Mouse (Mus musculus) c-Kit-positive CD71-positive TER-119-negative erythroid progenitor cells, embryonic 14.5 days (primary cell): Measurements from ENCODE around the gene Banf1.
A peak's percentile ranks its signal among the peaks of the same experiment; 100 is the strongest.
"Not testable (repeated sequence)": the region's sequence is repeated elsewhere in the genome, so short reads cannot be mapped to it uniquely, and the experiment has no call there.

Source experiments
- DNase-seq: peaks from one replicate; pipeline ENCODE4 v3.0.0-alpha.2; 2013; ENCODE audit warnings: low read depth

Banf1 gene

DNA sequence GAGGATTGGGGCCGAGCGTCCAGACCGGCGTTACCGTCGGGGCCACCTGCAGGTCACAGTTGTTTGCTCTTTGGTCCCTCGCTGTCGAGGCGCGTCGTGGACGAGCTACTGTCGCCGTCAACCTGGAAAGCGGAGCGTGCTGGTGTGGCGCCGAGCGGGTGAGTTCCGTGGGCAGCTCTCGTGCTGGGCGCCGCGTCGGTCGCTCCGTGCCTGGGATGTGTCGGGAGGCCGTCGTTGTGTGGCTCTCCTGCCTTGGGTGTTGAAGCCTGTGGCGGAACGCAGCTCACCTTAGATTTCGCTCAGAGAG is at the start of gene Banf1:
Gene Banf1 (minus strand): TSS at position 116 of the 307 bp plus-strand sequence.
- DNase-seq: no peak

DNA sequence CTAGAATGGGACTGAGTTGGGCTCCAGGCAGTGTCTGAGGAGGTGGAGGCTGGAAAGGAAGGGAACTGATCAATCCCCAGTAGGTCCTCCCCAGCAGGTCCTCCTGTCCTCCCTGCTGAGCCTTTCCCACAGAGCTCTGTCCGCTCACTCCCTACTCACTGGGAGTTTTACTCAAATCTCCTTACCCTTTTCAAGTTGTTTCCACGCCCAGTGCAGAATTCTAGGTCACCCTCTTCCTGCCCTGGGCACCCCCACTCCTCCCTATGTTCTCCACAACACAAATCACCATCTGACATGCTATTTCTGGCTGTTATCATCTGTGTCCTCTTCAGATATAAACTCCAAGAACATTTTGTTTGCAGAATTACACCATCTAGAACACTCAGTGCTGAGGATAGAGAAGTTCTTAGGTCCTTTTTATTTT is 47.6 kb upstream of the Banf1 start:
- no peak for DNase-seq

DNA sequence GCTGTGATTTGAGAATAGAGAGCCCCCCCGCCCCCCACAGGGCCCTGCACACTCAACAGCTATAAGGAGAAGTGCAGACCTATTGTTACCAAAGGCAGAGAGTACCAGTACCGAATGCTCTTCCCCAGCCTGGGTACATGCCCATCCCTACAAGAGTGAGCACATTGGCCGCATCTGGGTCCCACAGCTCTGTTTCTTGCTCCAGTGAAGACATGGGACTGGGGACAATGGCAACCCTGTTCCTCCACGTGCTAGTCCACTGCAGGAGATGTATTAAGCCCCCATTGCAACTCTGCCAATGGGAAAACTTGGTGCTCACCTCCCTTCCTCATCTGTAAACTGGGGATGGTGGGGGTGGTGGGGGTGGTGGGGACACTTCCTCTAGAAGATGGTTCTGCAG is 46.9 kb upstream of the Banf1 start:
- no peak for DNase-seq

DNA sequence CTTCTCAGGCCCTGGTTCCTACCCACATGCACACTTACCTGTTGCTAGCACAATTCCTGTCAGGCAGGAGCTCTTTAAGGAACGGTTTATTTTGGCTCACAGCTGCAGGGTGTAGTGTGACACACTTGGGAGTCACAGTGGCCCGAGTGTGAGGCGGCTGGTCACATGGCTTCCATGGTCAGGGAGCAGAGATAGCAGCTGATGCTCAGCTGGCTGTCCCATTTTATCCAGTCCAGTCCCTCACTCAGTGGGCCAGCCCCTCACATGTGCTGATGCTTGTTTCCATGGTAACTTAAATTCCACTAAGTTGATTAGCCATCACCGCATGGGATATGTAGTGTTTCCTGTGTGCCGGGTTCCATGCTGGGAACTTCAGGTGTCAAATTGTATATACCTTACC is 45.0 kb upstream of the Banf1 start:
- DNase-seq: no peak

DNA sequence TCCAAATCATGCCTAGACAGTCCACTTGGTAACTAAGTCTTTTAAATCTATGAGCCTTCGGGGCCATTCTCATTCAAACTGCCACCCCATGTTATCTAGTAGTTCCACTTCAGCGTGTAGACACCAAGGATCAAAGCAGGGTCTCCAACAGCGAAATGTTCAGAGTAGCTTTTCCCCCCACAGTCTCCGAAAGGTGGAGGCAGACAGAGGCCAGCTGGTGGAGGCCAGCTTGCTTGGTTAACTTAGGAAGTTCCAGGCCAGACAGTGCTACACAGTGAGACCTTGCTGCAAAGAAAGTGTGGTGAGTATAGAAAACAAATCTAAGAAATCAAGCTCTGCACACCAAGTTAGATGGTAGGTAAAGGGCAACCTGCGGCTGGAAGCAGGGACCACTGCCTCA is 43.7 kb upstream of the Banf1 start:
- DNase-seq: no peak

DNA sequence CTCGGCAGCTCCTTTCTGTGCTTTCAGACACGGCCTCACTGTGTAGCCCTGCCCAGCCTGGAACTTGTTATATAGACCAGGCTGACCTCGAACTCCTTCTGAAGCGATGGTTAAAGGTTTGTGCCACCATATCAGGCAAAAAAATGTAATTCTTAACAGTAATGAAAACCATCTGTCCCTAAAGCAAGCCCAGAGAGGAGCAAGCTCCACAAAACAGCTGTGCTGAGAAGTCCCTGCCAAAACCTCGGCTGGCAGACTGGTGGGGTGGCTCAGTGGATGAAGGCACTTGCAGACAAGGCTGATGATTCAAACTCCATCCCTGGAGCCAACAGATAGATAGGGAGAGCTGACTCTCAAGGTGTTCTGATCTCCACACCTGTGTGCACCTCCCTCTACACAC is 42.1 kb upstream of the Banf1 start:
- no peak for DNase-seq

DNA sequence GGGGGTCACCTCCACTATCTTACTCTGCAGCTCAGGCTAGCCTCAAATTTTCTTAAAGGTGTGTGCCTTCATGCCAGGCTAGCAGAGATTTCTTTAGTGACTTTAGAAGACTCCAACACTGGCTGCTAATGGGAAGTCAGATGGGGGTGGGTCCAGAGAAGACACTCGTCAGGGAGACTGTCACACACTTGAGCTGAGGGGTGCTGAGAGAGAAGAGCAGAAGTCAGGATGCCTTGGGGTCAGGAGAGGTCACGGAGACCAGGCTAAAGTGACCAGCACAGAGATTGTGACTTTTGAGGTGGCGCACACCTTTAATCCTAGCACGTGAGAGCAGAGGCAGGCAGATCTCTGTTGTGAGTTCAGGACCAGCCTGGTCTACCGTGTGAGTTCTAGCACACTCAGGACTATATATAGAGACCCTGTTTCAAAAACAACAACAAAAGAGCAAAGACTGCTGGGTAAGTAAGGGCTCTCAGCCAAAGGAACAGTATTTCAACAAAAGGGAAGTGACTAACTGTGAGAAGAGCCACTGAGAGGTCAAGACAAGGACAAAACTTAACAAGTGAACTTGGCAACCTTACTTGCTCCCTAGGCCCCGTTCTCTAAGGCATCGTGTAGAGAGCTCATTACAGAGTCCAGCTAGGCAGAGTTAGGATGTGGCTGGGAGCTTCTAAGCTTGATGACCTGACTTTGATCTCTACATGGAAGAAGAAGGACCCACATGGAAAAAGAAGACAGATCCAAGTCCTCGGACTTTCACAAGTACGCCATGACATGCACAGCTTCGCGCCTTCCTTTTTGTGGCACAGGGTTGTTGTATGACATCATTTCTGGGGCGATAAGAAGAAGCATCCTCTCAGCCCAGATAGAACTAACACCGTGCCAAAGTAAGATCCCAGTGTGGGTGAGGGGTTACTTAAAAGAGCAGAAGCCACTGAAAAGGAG is 41.4 kb upstream of the Banf1 start:
- no peak for DNase-seq

DNA sequence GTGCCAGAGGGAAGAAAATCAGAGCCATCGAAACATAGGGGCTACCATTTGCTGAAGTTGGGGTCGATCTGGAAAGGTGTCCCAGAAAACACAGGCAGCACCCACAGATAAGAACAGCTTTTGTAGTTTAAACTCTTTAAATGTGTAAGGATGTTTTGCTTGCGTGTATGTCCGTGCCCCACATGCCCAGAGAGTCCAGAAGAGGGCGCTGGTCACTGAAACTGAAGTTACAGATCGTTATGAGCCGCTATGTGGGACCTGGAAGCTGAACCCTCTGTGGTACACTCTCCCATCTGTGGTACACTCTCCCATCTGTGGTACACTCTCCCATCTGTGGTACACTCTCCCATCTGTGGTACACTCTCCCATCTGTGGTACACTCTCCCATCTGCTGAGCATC is 40.2 kb upstream of the Banf1 start:
- DNase-seq: peak; percentile 48

DNA sequence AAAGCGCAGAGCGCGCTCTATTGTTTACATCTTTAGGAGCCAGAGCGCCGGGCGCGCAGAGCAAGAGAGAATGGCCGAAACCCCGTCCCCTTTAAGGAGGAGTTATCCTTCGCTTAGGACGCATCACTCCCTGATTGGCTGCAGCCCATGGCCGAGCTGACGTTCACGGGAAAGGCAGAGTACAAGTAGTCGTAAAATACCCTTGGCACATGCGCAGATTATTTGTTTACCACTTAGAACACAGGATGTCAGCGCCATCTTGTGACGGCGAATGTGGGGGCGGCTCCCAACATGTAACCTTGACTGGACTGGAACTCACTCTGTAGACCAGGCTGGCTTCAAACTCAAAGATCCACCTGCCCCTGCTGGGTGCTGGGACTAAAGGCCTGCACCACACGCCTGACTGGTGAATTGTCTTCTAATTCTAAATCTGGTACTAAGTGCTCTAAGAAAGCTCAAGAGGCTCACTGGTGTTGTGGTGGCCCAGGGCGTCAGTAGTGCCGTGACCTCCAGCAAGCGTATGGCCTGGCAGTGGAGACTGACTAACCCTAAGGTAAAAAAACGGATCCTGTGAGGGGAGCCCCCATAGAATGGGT is 39.7 kb upstream of the Banf1 start:
- DNase-seq: not testable (repeated sequence)

DNA sequence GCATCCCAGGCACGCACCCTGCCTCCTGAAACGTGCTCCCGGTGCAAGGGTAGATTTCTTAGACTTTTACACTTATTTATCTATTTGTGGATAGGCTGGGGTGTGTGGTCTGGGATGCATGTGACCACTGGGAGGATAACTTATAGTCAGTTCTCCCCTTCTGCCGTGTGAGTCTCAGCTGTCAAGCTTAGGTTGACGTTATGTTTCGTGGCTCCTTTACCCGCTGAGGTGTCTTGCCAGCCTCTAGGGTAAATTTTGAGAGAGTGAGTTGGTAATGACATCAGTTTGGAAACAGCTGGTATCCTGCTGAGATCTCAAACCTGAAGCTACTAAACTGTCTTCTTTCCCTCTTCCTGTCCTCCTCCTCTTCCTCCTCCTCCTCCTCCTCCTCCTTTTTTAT is 39.0 kb upstream of the Banf1 start:
- no peak for DNase-seq

DNA sequence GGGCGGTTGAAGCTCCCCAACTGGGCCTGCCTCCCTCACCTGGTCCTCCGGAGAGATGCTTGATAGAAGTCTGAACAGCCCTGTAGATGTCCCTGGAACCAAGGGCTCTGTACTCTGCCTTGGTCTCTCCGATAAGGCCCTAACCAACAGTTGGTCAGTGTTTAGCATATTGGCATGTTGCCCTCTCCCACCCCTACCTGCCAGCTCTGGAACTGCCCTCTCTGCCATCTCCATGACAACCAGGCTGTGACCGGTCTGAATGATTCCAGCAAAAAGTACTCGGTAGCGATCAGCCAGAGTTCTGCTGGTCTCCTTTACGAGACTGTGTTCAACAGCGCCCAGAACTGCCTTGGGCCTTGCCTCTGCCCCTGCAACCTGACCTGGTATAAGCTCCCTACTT is 35.3 kb upstream of the Banf1 start, which contains the start of gene Tsga10ip:
Gene Tsga10ip (minus strand): TSS at position 234 of the 400 bp plus-strand sequence.
- no peak for DNase-seq

DNA sequence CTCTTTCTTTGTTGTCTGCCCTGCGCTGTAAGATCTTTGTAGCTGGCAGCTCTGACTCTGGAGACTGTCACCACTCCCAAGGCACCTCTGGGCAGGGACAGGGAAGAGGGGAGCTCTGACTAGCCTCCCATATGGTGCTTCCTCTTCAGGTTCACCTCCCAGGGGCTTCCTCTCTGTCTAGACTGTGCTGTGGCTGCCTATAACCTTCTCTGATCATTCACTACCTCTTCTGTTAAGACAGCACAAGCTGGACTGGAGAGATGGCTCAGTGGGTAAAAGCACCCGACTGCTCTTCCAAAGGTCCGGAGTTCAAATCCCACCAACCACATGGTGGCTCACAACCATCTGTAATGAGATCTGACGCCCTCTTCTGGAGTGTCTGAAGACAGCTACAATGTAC is 34.1 kb upstream of the Banf1 start:
- DNase-seq: not testable (repeated sequence)

DNA sequence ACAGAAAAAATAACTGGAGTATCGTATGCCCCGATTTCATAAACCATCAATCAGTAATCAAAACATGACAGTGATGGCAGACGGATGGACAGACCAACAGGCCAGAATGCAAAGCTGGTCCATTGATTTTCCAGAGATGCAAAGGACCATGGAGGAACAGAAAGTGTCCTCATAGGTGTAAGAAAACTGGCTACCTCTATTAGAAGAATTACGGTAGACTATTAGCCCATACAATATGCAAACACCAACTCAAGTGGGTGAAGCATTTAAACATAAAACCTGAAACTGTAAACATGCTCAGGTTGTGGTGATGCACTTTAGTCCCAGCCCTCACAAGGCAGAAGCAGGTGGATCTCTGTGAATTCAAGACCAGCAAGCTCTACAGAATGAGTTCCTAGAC is 28.4 kb upstream of the Banf1 start:
- no peak for DNase-seq

DNA sequence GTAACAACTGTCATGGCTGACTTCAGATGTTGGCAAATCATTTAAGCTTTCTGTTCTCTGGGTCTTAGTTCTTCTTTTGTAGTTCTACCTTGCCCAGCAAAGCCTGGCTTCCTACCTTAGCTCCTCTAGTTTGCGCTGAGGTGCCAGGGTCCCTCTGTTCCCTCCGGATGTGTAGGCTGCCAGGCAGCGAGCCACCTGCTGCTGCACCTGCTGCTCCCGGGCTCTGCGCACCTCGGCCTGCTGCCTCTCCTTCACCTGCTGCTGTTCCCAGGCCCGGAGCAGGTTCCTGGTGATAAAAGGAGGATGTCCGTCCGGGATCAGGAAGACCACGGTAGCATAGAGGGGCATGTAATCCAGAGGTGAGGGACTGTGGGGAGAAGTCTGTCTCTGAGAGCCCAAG is 27.2 kb upstream of the Banf1 start:
- DNase-seq: no peak

DNA sequence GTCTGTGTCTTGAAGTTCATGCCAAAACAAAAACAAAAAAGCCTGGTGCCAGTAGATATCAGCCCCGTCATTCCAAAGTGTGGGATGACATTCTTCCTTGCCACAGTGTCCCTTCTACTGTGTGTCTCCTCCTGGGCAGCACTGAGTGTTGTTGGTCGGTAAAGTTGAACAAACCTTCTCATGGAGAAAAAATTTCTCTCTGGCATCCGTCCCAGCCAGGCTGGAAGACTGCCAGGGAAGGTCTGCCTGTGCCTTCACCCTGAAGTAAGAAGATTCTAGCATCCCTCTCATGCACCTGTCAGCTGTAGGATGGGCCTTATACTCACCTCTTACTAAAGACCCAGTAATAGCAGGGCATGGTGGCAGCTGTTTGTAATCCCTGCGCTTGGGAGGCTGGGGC is 25.9 kb upstream of the Banf1 start:
- no peak for DNase-seq

DNA sequence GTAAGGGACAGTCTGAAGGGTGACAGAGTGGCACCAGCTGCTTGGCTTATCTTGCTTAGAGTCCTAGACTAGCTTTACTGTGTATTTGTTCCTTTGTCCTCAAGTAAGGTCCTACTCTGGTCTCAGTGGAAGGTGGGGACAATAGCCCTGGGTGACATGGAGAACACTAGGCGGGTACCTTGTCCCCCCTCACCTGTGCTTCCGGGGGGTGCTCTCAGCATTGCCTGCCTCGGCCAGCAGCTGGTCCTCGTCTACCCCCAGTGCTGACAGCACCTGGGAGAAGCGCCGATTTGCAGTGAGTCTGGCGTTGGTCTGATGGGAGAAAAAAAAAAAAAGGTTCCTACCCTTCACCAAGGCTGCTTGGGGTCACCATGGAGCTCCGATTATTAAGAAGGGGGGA is 23.4 kb upstream of the Banf1 start:
- DNase-seq: no peak

DNA sequence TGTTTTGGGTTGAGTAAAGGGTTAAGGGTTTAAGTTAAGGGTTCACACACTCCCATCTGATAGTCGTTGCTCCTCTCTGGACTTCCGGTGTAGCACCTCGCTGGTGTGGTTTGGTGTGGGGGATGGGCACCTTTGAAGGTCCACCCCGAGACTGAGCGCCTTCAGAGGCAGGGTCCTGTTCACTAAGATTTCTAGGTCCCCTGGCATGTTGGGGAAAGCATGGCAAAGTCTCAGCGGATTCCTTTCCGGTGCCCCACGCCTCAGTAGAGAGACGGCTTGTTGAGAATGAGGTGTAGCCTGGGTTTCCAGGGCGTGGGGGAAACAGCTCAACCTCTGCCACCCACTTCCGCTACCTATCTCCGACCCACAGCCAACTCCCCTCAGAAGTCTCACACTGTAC is 22.7 kb upstream of the Banf1 start:
- peak; percentile 55 for DNase-seq

DNA sequence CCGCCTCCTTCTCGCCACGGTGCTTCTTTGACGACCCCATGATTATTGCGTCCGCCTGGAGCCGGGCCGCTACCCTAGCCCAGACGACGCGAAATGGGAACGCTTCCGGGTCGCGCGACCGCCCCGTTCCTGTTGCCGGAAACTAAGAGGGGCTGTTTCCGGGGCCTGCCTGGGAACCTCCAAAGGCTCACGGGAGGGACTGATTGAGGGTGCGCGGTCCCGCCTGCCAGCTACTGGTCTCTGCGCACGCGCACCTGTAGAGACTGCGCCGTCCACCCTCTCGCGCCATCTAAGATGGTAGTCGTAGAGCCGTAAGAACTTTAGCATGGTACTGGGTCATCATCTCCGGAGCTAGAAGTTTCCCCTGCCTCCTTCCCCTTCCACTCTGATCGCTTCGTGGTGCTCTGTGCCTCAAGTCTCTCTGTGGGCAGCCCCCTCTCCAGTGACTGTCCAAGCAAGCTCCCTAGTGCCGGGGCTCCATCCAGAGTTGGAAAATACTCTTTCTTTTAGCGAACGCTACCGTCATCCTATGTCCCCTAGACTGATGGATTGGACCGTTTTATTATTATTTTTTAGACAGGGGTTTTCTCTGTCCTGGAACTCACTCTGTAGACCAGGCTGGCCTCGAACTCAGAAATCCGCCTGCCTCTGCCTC is 21.7 kb upstream of the Banf1 start, which contains the start of gene Sart1:
Gene Sart1 (minus strand): TSS at position 116 of the 655 bp plus-strand sequence.
- peak; percentile 90 for DNase-seq

DNA sequence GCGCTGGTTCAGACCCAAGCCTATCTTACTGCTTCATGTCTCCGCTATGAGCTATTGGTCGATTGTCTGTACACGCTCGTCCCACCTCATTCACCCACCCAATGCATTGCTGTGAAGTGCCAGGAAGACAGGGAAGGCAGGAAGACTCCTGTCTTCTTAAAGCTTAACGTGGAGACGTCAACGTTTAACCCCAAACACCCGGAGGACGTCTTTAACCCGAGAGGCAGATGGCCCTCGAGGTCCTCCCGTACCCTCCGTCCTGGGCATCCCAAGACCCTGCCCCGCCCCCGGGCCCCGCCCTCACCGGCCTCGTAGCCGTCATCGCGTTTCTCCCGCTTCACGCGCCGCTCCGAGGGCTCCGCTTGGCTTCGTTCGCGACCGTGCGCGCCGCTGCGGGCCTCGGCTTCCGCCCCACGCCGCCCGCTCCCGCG is 21.1 kb upstream of the Banf1 start:
- peak; percentile 31 for DNase-seq

DNA sequence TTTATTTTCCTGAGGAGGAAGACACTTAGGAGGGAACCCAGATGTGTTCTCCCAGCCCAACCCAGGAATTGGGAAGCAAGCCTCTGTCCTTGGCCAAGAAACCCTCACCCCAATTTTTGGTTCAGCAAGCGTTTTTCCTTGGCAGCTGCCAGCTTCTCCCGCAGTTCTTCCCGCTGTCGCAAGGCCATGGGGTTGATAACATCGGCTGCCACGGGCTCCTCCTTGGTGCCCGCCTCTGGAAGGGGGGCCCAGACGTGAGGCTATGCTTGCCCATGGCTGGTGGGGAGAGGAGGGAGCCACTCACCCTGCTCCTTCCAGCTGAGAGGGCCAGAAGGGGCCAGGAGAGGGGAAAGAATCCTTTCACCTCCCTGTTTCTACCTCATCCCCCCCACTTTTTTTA is 17.7 kb upstream of the Banf1 start:
- no peak for DNase-seq

DNA sequence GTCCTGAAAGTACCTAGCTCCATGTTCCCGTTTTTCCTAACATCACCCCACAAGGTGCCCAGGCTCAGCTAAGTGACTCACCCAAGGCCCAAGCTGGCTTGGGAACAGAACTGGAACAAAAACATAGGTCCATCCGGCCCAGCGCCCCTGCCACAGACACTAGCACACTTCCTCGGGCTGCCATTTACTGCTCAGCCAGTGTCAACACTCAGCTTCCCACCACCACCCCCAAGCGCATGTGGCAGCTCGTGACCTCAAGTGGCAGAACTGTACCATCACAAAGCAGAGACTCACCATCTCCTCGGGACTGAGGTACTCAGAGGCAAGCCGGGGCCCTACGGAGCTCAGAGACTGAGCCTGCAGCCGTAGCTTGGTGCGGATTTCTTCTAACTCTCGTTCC is 16.4 kb upstream of the Banf1 start:
- no peak for DNase-seq

DNA sequence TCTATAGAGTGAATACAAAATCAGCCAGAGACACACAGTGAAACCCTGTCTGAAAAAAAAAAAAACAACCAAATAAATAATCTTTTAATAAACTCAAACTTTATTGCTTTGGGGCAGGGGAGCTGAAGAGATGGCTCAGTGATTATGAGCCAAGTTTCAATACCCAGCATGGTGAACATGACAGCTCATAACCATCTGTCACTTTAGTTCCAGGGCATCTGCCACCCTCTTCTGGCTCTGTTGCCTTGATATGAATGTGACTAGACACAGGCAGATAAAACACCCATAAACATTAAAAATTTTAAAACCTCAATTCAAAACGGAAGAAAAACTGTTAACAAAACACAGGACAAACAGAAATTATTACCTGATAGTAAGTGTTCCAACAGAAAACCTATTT is 10.5 kb upstream of the Banf1 start:
- DNase-seq: no peak

DNA sequence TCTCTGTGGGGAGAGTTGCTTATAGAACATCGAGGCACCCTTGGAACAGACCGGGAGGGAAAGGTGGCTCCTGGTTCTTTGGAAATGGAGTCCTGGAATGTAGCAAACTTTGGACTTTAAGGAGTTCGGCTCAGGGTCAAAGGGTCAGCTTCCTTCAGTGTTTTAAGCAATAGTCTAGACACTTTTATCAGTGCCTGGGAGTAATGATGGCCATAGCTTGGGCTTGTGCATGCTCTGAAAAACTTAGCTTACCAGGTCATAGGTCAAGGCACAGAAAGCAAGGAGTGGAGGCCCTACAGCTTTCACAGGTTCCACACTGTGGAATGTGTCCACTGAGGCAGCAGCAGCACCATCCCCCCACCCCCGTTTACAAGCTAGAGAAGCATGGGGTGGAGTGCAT is 7.8 kb upstream of the Banf1 start:
- DNase-seq: no peak
